ENCODE assay signal across 9 mouse cellular contexts in the genomic region with DNA sequence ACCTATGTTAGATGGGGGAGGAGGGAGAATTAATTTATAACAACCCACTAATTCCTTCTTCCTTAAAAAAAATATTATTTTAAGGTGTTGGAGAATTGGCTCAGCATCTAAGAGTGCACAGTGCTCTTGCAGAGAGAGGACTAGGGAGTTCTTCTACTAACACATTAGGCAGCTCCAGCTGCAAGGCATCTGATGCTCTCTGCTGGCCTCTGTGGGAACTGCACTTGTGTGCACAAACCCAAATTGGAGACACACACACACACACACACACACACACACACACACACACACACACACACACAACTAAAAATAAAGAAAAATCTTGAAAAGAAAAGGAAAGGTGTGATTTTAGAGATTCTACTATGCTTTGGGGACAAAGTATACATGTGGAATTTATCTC.
DNase-seq lines count a peak whose midpoint lies in the region; ATAC-seq and TF ChIP-seq lines count a peak whose summit lies in the region.
"Had no signal": no experiment of that assay in that cellular context is flagged by ENCODE, and none has a peak within 500 bp of the region (broad histone marks: within the 10 kb centered on the region; RNA-seq: fewer than 3 reads in every experiment).

No protein-coding gene starts in this region.

- no peak for DNase-seq in kidney, adult 2 months
- DNase-seq in kidney, adult 11 months, result no peak
- DNase-seq in lung, postnatal 0 days (ENCODE audit: low spot score), result no peak
- DNase-seq in lung, postnatal 25 days (ENCODE audit: low spot score), result no peak
- peak; percentile 42 for DNase-seq in NIH3T3 (ENCODE audit: low read depth)
- DNase-seq in ovary, postnatal 36 days (ENCODE audit: low spot score), result no peak

- peak; percentile 50 for TF ChIP-seq CTCF in kidney, adult 2 months (conservative IDR thresholded peaks at IDR 0.05; ENCODE audit: insufficient read depth, insufficient read length, low read depth, low read length)
- TF ChIP-seq CTCF in lung, postnatal 0 days (IDR thresholded peaks at IDR 0.05), result peak; percentile 55
- peak; percentile 21; the same call in 1 of the 2 replicates for TF ChIP-seq CTCF in embryonic fibroblast, embryonic 13.5 days (IDR thresholded peaks at IDR 0.05; ENCODE audit: borderline replicate concordance, insufficient read depth, low read length)

- TF ChIP-seq POLR2A in kidney, adult 2 months (IDR thresholded peaks at IDR 0.05; ENCODE audit: low read depth, low read length), result no peak
- no peak for TF ChIP-seq POLR2A in embryonic fibroblast, embryonic 13.5 days (IDR thresholded peaks at IDR 0.05; ENCODE audit: low read depth, low read length)

- no peak for ATAC-seq in lung, postnatal 0 days
- ATAC-seq: hindbrain, embryonic 16.5 days had no signal

- H3K9ac ChIP-seq in lung, postnatal 0 days (replicated peaks; ENCODE audit: low read depth), result no peak overlapping the region
- H3K9ac ChIP-seq: heart, embryonic 13.5 days had no signal

- H3K27ac ChIP-seq in kidney, adult 2 months (ENCODE audit: insufficient read depth, low read depth, low read length), result no peak overlapping the region
- no peak overlapping the region for H3K27ac ChIP-seq in lung, postnatal 0 days (ENCODE audit: low read length)
- H3K27ac ChIP-seq in embryonic fibroblast, embryonic 13.5 days (ENCODE audit: insufficient read depth, low read length), result no peak overlapping the region
- H3K27ac ChIP-seq: heart, embryonic 13.5 days had no signal

- H3K9me3 ChIP-seq in lung, postnatal 0 days (ENCODE audit: low read length), result no peaks in the 10 kb centered on the region
- H3K9me3 ChIP-seq: heart, embryonic 13.5 days had no signal

- no peaks in the 10 kb centered on the region for H3K36me3 ChIP-seq in kidney, adult 2 months (ENCODE audit: control insufficient read depth, insufficient read depth, low read length)
- no peaks in the 10 kb centered on the region for H3K36me3 ChIP-seq in lung, postnatal 0 days (ENCODE audit: insufficient read depth, low read length)
- H3K36me3 ChIP-seq: heart, embryonic 13.5 days had no signal

- no peak overlapping the region for H3K4me2 ChIP-seq in lung, postnatal 0 days (replicated peaks; ENCODE audit: low read depth, low read length)
- H3K4me2 ChIP-seq: heart, embryonic 13.5 days had no signal

- no peak for TF ChIP-seq EP300 in lung, postnatal 0 days (IDR thresholded peaks at IDR 0.05)

- no peak overlapping the region for H3K4me3 ChIP-seq in kidney, adult 2 months (ENCODE audit: insufficient read depth, low read depth, low read length)
- no peak overlapping the region for H3K4me3 ChIP-seq in lung, postnatal 0 days (ENCODE audit: low read depth, low read length)
- H3K4me3 ChIP-seq in embryonic fibroblast, embryonic 13.5 days (ENCODE audit: insufficient read depth, low read length), result no peak overlapping the region
- H3K4me3 ChIP-seq: heart, embryonic 13.5 days had no signal

- H3K27me3 ChIP-seq in kidney, adult 2 months (replicated peaks; ENCODE audit: control insufficient read depth, insufficient read depth, low read length), result no peaks in the 10 kb centered on the region
- no peaks in the 10 kb centered on the region for H3K27me3 ChIP-seq in lung, postnatal 0 days (replicated peaks; ENCODE audit: insufficient read depth, low read length)
- H3K27me3 ChIP-seq: heart, embryonic 13.5 days had no signal

- H3K4me1 ChIP-seq in kidney, adult 2 months (ENCODE audit: control insufficient read depth, insufficient read depth, low read length), result no peaks in the 10 kb centered on the region
- no peaks in the 10 kb centered on the region for H3K4me1 ChIP-seq in lung, postnatal 0 days (ENCODE audit: insufficient read depth, low read depth, low read length)
- H3K4me1 ChIP-seq in embryonic fibroblast, embryonic 13.5 days (ENCODE audit: control insufficient read depth, insufficient read depth, low read length), result no peaks in the 10 kb centered on the region
- H3K4me1 ChIP-seq: heart, embryonic 13.5 days had no signal
